Mouse (Mus musculus) kidney, adult 18-20 months (tissue): ENCODE data around the gene Kdm2a.

ENCODE experiments used
- DNase-seq: peaks from one replicate; pipeline ENCODE4 v3.0.0; 2021

Kdm2a gene

GRCm38 (mm10) chr19:4326881-4327280, 71.2 kb downstream of the Kdm2a start:
- no peak for DNase-seq

DNA sequence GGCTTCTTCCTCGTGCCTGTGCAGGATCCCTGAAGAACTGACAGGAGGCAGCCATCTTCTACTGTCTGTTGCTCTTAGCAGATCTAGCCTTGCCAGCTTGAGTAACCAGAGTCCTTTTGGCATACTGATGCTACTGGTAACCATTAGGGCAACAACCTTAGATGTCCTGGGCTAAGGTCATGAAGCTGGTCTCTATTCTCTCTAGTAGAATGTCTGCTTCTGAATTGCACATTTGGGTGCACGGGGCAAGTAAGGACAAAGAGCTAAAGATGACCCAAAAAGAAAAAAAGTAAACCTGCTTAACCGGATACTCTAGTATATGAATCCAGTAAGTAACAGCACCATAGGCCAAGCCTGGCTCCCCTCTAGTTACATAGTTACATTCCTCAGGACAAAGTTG, 72.0 kb downstream of the Kdm2a start:
- no peak for DNase-seq

GRCm38 (mm10) chr19:4322134-4322533, 76.0 kb downstream of the Kdm2a start:
- DNase-seq: no peak

DNA sequence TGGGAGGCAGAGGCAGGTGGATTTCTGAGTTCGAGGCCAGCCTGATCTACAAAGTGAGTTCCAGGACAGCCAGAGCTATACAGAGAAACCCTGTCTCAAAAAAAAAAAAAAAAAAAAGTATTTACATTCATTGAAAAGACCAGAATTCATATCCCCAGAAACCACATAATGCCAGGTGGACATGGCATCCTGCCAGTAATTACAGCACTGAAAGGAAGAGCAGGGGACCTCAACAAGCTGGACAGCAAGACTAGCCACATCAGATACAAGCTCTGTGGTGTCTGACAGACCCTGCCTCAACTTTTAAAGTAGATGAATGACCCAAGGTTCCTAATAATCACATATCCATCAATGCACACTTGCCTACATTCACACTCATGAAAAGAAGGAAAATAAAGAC, 76.5 kb downstream of the Kdm2a start:
- DNase-seq: no peak

GRCm38 (mm10) chr19:4319272-4319671, 78.8 kb downstream of the Kdm2a start:
- DNase-seq: no peak

GRCm38 (mm10) chr19:4317181-4317580, 80.9 kb downstream of the Kdm2a start:
- DNase-seq: no peak

- peak; percentile 40 for DNase-seq
These were observed 82.7 kb downstream of the Kdm2a start for GRCm38 (mm10) chr19:4315223-4315944.

DNA sequence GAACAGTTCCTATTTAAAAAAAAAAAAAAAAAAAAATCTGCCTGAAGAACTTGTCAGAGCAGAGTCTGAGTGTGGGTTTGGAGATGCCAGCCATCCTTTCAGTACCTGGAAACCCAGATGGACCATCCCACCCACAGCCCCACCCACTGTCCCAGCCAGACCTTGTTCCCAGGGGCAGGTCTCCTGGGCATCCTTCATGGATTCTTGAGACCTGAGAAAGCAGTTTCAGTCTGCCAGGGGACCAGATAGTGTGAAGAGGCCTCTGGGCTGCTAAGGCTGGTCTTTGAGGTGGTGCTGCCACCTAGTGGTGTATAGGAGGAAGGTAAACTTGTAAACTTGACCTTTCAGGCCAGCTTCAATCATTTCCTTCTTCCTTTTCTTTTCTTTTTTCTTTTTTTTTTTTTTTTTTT, 88.3 kb downstream of the Kdm2a start:
- peak; percentile 59 for DNase-seq

DNA sequence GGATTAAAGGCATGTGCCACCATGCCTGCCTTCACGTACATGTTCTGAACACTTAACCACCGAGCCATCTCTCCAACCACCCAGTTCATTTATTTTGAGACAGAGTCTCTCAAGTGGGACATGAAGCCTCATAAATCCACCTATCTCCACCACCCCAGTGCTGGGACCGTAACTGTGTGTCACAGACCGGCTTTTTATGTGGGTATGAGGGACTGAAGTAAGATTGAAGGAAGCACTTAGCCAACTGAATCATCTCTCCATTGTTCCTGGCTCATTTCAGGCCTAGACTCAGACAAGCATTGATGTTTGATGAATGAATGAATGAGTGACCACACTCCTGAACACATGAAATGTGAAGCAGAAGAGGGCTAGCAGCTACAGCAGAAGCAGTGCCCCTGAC, 88.8 kb downstream of the Kdm2a start:
- no peak for DNase-seq

GRCm38 (mm10) chr19:4306190-4306577, 91.9 kb downstream of the Kdm2a start, which contains the start of gene Grk2:
Gene Grk2, minus strand, starts transcription at chr19:4306222.
- DNase-seq: peak; percentile 82

GRCm38 (mm10) chr19:4305491-4306189, 92.4 kb downstream of the Kdm2a start:
- DNase-seq: peak; percentile 62

- no peak for DNase-seq
These were observed 93.2 kb downstream of the Kdm2a start for GRCm38 (mm10) chr19:4304871-4305321.

DNA sequence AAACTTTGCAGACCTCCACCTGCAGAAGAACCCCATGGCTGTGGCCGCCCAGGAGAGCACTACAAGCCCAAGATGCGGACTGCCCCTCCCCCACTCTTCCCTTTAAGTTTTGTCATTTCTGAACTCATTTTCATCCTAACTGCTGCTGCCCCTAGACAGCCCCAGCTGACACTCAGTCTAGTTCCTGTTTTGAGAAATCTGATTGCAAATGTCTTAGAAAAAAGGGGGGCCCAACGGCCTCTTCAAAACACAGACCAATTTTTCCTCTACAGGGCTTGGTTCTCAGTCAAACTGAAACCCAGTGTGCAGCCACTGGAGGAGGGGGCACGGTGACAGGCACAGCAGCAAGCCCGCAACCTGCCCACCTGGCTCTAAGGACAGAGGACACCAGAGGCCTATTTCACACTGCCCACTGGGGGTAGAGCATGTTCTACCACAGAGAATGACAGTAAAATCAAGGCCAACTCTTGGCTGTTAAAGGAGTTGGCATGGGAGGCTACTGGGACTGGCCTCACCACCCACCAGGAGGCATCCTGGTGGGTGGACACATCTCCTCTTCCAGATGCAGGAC, 93.7 kb downstream of the Kdm2a start:
- DNase-seq: no peak

DNA sequence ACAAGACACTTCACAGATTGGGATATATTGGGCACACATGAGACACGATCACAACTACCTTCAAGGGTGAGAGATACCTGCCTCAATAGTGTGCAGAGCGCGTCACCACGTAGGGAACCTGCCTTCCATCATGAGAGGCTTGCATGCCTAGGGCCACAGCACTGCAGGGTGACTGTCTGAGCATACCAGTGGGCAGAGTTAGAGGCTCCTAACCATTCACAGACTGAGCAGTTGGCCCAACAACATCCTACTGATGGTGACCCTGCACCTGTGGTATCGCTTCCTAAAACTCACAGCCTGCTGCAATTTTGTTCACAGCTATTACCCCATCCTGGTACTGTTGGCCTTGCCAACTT, 94.5 kb downstream of the Kdm2a start:
- DNase-seq: no peak

DNA sequence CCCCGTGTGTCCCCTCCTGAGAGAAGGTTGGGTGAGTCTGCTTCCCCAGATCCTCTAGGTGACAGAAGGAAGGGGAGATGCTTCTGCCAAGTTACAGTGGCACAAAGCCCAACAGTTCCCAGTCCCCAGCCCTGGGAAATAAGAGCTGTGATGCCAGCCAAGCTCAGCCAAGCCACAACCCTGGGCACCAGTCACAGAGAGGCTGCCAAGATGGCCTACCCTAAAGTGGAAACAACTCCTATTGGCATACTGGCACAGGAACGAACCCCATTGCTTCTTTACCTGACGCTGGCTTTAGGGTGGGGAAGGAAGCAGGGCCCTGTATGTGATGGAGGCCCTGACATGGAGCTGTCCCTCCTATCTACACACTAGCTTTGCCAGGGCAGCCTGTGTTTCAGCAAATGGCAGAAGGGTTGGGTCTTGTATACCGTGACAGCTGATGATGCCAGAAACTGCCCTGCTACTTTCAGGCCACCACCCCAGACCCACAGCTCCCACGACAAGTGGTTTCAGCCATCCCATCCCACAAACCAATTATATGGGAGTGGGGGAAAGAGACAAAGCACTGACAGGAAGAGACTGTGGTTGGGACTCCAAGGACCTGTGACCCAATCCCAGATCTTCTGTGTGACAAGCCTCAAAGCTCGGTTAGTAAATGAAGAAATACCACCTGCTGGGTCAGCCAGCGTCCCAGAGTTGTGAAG, 95.0 kb downstream of the Kdm2a start:
- DNase-seq: no peak

DNA sequence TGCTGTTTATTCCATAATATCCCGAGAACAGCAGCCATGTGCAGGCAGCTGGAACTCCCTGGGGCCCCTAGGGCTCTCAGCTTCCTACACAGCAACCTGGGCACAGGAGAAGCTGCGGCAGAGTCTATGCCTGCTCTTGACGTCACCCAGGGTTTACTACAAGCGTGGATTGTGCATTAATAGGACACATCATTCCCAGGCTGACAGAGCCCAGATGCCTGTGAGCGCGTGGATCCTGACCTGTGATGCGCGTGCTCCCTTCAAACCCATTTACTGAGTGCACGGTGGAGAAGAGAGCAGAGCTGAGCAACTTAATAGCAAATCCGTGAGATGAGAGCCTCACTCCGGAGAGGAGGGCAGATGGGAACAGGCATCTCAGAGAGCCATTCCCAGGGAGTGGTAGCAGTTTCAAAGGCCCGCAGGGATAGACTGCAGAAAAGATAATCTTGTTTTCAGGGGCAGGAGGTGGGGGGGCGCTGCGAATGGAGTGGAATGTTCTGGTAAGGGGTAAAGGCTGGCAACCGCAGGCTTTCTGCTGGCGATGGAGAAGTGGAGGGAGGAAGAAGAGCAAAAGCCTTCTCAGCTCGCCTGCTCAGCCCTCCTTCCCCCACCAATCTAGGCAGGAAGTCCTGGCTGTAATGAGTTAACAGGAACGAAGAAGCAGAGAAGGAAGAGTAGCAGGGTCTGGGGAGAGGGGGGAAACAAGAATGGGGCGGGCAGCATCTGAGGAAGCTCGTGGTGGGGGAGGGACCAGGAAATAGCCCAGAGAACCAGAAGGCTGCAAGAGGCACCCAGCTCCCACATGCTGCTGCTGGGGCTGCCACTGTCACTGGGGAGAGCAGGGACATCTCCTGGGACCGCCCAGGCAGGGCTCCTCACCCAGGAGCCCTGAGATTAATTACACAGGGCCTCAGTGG, 96.1 kb downstream of the Kdm2a start:
- peak; percentile 28 for DNase-seq

GRCm38 (mm10) chr19:4300852-4301734, 97.0 kb downstream of the Kdm2a start:
- DNase-seq: no peak

DNA sequence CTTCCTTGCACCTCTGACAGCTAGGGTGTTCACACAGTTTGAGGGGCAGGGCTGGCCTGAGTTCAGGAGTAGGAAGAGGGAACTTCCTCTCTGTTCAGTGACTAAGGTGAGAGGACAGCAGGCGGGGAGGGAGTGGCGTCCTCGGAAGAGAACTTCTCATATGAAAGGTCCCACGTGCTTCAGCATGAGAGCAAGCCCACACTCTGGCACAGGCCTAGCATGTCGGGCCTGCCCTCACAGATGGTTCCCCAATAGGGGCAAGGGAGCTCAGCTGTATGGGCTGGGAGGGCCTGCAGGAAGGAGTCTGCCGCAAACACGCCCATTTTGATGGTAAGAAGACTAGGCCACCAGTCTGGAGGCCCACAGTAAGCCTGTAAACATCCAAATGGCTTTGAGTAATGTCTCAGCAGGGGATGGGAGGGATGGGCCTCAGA, 97.8 kb downstream of the Kdm2a start:
- DNase-seq: no peak

DNA sequence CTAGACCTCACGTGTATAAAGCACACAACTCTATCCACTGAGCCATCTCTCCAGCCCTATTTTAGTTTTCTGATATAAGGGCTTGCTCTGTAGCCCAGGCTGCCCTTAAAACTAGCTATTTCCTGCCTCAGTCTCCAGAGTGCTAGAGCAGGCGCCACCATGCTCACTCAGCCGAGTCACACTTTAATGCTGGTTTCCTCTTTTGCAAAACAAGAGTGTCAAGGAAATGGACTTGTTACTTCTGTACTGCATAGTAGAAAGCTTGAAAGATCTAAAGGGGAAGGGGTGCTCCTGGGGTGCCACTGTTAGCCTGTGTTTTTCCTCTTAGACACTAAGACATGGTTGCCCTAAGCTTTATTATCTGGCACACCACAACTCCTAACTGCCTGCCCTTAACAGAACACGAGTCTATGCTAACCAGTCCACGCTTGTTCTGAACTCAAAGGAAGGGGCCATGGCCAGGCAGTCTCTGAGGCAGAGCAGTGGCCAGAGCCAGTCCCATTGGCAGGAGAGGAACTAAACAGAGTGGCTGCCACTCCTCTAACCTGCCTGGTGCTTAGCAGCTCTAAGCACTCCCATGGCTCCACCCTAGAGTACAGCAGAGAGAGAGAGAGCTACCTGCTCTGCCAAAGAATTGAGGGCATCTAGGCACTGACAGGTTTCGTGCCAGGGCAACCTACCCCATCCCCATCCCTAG, 98.4 kb downstream of the Kdm2a start:
- DNase-seq: no peak

DNA sequence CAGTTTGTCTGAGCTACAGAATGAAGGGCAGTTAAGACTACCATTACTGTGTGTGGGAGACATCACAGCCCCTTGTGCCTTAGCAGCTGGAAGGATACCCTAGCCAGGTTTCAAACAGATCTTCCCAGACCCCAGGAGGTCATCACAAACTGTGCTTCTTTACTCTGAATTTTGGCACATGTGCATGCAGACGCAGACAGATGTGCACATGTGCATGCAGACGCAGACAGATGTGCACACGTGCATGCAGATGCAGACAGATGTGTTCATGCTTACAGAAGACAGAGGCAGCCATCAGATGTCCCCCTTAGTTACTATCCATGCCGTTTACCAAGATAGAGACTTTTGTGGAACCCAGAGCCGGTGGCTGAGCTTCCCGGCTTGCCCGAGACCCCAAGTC, 99.0 kb downstream of the Kdm2a start:
- DNase-seq: no peak
